Mouse (Mus musculus) right cerebral cortex, postnatal 4 days (tissue): ENCODE measurements around the gene Rbmx.

Source experiments
- DNase-seq: peaks from one replicate; pipeline ENCODE4 v3.0.0-alpha.2; 2022

The Rbmx gene

GRCm38 (mm10) chrX:57392367-57393246, at the start of gene Rbmx:
Gene Rbmx (minus strand): TSS chrX:57393036.
- peak; percentile 76 for DNase-seq

DNA sequence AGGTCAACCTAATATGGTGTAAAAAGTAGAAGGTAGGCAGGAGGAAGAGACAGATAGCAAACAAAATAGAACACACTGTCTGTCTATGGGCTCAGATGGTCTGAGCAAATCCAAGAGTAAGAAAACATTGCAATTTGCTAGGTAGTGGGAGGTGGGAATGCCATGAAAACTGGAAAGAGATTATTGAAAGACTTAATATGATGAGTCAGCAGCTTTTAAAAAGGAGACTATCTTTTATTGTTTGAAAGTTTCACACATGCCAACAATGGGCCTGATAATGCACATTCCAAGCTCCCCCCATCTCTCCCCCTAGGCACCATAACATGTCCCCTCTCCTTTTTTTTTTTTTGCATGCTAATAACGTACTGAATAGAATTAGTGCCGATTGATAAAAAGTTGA, 41.1 kb upstream of the Rbmx start:
- DNase-seq, result no peak

DNA sequence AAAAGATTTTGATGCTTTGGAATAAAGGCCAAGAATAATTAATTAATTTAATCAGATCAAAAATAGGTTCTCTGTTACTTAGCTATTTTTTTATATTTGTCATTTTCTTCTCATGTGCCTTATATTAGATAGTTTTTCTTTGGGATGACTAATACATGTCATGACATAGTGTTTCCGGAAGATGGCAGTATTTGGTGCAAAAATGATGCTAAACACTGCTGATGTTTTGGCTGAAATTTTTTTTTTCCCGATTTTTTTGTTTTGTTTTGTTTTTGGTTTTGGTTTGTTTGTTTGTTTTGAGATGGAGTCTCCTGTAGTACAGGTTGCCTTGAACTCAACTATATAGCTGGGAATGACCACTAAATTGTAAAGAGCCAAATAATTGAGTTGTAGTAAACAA, 38.8 kb upstream of the Rbmx start:
- no peak for DNase-seq

DNA sequence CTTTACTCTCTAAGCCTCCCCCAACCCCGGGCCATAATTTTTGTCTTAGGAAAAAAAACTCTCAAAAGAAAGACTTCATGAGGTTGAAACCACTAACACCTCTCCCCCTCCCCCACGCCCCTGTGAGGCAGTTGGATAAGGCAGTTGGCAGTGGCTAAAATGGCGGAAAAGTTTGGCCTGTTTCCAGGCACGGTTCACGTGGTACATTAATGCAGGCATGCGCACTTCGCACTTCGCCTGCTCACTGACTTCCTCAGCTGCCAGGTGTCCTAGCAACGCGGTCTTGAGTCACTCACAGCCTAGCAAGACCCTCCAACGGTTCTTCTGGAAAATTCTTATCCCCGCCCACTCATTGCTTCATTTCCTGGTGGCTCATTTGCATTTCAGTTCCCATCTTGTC, 15.9 kb upstream of the Rbmx start, which contains the start of gene Gm364:
Gene Gm364 (plus strand): TSS at position 386 of the 400 bp plus-strand sequence.
- no peak for DNase-seq

- DNase-seq, result no peak
Observed at GRCm38 (mm10) chrX:57403651-57404050, 10.8 kb upstream of the Rbmx start.

DNA sequence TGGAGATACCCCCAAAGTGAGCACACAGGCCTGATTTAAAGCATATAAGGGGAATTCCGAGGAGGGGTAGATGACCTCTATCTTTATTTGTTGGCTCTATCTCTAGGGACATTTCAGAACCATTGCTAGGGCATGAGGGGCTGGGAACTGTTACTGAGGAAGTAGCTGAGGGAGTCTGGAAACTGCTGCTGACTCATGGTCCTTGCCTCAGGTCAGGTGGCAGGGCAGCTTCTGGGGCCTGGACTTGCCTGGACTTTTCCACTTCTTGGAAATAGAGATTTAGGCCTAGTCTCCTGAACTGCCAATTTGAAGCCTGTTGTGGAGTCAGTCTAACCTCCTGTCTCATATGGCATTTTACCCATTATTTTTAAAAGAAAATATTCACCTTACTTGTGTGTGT, 8.6 kb upstream of the Rbmx start:
- DNase-seq, result no peak

DNA sequence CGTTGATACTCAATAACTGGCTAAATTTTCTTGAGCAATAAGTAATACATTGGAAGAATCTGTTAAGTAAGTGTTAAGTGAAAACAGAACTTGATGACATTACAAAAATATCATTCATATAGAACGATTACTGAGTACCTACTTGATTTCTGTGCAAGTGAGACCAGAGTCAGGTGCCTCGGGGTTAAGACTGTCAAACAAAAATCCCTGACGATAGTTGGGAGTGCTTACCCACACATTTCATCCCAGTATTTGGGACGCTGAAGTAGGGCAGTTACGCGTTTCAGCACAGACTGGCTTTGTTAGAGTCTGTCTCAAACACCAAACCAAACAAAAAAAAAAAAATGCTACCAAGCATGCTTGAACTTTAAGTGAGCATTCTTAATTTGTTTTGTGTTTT, 576 bp upstream of the Rbmx start:
- no peak for DNase-seq

DNA sequence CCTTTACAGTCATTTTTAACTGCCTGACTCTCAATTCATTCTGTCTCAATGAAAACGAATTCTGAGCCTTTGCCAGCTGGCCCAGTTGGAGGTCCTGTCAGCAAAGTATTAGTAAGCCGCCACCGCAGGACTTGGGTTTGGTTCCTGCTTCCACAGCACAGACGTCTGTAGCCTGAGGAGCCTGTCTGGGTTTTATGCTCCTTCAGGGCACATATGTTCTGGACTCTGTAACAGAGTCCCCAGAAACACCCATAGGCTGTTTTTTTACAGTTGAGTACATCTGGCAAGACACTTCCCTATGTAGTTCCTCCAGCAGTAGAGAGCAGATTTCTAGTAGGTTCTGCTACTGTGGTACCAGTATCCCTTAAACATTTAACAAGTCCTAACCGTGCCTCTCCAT, 11.9 kb downstream of the Rbmx start:
- DNase-seq, result peak; percentile 6

DNA sequence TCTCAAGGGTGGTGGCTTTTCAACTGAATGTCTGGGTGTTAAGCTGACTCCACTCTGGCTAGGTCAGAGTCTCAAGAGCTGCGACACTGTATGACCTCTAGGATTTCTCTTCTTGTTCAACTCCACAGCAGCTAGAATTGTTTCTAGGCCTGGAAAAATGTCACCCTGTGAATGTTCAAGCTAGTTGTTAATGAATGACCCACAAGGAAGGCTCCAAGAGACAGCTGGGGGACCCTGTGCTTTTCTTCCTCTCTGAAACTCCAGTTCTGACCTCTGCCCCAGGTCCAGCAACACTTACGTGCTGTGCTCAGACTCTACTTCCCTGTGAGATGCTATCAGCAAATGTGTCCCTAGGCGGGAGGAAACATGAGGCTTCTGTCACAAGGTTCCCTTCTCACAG, 14.3 kb downstream of the Rbmx start:
- no peak for DNase-seq

DNA sequence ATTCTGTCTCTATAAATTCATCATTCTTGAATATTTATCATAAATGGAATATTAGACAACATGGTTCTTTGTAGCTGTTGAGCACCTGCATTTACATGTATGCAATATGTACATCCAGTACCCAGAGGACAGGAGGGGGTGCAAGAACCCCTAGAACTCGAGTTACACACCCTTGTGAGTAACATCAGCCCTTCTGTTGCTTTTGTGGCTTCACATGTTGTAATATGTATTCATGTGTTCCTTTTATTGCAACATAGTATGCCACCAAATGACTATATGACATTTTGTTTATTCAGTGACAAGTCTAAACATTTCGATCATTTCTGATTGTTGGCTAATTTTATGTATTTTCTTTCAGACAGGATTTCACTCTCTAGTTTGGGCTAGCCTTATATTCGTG, 15.7 kb downstream of the Rbmx start:
- DNase-seq, result no peak

DNA sequence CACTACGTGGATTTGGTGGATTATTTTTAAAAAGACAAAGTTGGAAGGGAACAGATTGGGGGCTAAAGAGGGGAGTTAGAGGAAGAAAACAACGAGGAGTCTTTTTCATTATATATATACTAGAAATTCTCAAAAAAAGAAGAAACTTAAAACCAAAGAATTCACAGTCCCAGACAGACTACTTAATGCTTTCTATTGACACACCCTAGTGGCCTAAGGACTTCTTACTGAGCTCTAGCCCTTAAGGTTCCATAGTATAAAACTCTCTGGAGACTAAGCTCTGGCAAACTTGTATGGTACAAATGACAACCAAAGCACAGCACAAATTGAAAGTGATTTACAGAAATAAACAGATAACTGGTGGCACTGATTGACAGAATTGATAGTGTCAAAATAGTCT, 18.8 kb downstream of the Rbmx start:
- DNase-seq, result no peak

- DNase-seq, result no peak
Observed at GRCm38 (mm10) chrX:57373543-57373942, 19.3 kb downstream of the Rbmx start.

DNA sequence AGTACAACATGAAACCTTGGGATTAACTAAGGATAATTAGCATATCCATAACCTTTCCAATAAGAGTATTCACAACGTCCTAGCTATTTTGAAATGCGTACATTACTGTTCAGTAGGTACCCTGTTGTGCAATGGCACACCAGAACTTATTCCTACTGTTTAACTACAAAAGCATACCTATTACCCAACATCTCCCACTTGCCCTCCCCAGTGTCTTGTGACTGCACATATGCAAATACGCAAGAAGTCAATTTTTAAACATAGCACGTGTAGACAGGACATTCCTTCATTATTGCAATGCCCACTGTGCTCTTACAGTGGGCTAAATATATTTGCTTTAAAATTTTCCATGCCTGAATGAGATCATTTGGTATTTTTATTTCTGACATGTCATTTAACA, 19.9 kb downstream of the Rbmx start:
- DNase-seq, result no peak

- no peak for DNase-seq
Observed at GRCm38 (mm10) chrX:57364891-57365569, 27.8 kb downstream of the Rbmx start.

DNA sequence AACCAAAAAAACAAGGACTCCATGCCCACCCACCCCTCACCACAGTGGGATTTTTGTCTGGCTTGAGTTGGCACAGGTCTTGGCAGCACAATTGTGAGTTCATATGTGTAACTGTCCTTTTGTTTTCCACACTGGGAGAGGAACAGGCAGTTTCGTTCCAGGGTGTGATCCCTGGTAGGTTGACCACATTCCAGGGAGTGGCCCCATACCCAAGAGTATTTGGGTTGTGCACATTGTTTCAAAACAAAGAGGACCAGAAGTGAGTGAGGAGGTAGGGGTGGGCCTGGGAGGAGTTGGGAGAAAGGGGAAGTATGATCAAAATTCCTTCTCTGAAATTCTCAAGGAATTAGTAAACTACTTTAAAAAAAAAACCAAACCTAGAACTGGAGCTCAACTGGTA, 33.5 kb downstream of the Rbmx start:
- no peak for DNase-seq

DNA sequence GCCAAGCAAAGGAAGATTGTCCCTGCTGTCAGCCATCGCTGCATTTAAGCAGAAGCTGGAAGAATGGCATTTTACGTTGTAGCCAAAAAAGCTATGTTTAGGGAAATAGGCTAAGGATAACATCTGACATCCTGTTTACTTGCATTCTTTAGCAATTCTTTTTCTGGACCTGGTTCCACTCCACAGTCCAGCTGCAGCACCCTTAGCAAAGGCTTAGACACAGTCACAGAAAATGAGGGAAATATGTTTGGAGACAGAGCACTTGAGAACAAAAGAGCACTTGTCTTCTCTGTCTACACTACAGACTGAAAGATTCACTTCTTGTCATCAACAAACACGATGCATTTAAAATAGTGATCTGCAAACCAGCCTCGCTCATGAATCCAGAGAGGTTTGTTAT, 53.6 kb downstream of the Rbmx start:
- no peak for DNase-seq

- DNase-seq, result peak; percentile 1
Observed at GRCm38 (mm10) chrX:57338371-57339211, 54.2 kb downstream of the Rbmx start, which contains the start of gene Arhgef6. Gene Arhgef6 (minus strand): TSS chrX:57338729.

GRCm38 (mm10) chrX:57337582-57337981, 55.3 kb downstream of the Rbmx start:
- no peak for DNase-seq

- DNase-seq, result no peak
Observed at GRCm38 (mm10) chrX:57336958-57337357, 55.9 kb downstream of the Rbmx start.

GRCm38 (mm10) chrX:57335313-57335712, 57.5 kb downstream of the Rbmx start:
- no peak for DNase-seq
